Mouse (Mus musculus): ENCODE results near the gene Dus3l.

GRCm38 (mm10) chr17:56740788-56741160, 23.8 kb upstream of the Dus3l start:
- TF ChIP-seq HCFC1 (IDR thresholded peaks at IDR 0.05; ENCODE audit: borderline replicate concordance, insufficient read depth, low read length) (no peak), CHD2 (IDR thresholded peaks at IDR 0.05; ENCODE audit: low read depth, low read length) (no peak), ZC3H11A (IDR thresholded peaks at IDR 0.05; ENCODE audit: borderline replicate concordance, low read depth, low read length) (no peak), ZNF384 (IDR thresholded peaks at IDR 0.05; ENCODE audit: low read depth, low read length) (no peak)

Data from ES-E14 (cell line).